ENCODE assay signal across 18 mouse cellular contexts in genomic region chr13:16898084-16898792, GRCm38 (mm10).
A peak's percentile ranks its signal among the peaks of the same experiment; 100 is the strongest.
DNase-seq lines count a peak whose midpoint lies in the region; ATAC-seq lines count a peak whose summit lies in the region.
"Had no signal": no experiment of that assay in that cellular context is flagged by ENCODE, and none has a peak within 500 bp of the region (broad histone marks: within the 10 kb centered on the region; RNA-seq: fewer than 3 reads in every experiment).

No protein-coding gene starts in this region.

- H3K4me1 ChIP-seq in forebrain, embryonic 16.5 days (replicated peaks; ENCODE audit: control insufficient read depth, insufficient read depth, low read length): no peaks in the 10 kb centered on the region
- H3K4me1 ChIP-seq: embryonic facial prominence, embryonic 10.5 days; embryonic facial prominence, embryonic 12.5 days had no signal

- no peak for DNase-seq in gastrocnemius, postnatal 4 days (ENCODE audit: low spot score in 2 of 2)
- no peak for DNase-seq in kidney, postnatal 25 days
- DNase-seq: adrenal gland, adult 2 months; adrenal gland, postnatal 10 days; adrenal gland, postnatal 25 days; cerebellum, adult 11 months; cerebellum, adult 18-20 months; cerebellum, adult 8-10 months; cerebellum, adult 9-11 months; cerebellum, postnatal 14 days; cerebellum, postnatal 36 days; forebrain, postnatal 0 days had no signal

- no peaks in the 10 kb centered on the region for H3K9me3 ChIP-seq in forebrain, embryonic 16.5 days (ENCODE audit: control insufficient read depth, low read length)
- H3K9me3 ChIP-seq: embryonic facial prominence, embryonic 10.5 days; embryonic facial prominence, embryonic 12.5 days had no signal

- H3K4me2 ChIP-seq in forebrain, embryonic 16.5 days (ENCODE audit: low read length): no peak overlapping the region
- H3K4me2 ChIP-seq: embryonic facial prominence, embryonic 12.5 days had no signal

- H3K27me3 ChIP-seq in forebrain, embryonic 16.5 days (replicated peaks; ENCODE audit: control insufficient read depth, insufficient read depth, low read length): no peaks in the 10 kb centered on the region
- H3K27me3 ChIP-seq: embryonic facial prominence, embryonic 12.5 days had no signal

- H3K27ac ChIP-seq in forebrain, embryonic 16.5 days (ENCODE audit: low read length): no peak overlapping the region
- H3K27ac ChIP-seq: embryonic facial prominence, embryonic 10.5 days; embryonic facial prominence, embryonic 12.5 days had no signal

- ATAC-seq in granulocyte monocyte progenitor cell, adult 5-6 weeks (replicated peaks; ENCODE audit: poor library complexity, severe bottlenecking): peak; percentile 91
- peak; percentile 84 for ATAC-seq in megakaryocyte, adult 5-6 weeks (ENCODE audit: poor library complexity, severe bottlenecking)
- no peak for ATAC-seq in forebrain, embryonic 16.5 days
- ATAC-seq: forebrain, embryonic 14.5 days; forebrain, postnatal 0 days had no signal

- H3K9ac ChIP-seq in forebrain, embryonic 16.5 days (replicated peaks; ENCODE audit: low read depth, low read length): no peak overlapping the region
- H3K9ac ChIP-seq: embryonic facial prominence, embryonic 12.5 days; forebrain, postnatal 0 days had no signal

- no peak overlapping the region for H3K4me3 ChIP-seq in forebrain, embryonic 16.5 days (replicated peaks; ENCODE audit: low read length)
- H3K4me3 ChIP-seq: embryonic facial prominence, embryonic 10.5 days; embryonic facial prominence, embryonic 12.5 days had no signal

- H3K36me3 ChIP-seq in forebrain, embryonic 16.5 days (ENCODE audit: control insufficient read depth, insufficient read depth): no peaks in the 10 kb centered on the region
- H3K36me3 ChIP-seq: embryonic facial prominence, embryonic 10.5 days; embryonic facial prominence, embryonic 12.5 days had no signal
